Mouse (Mus musculus): ENCODE measurements around the gene Amh. TPM values are rescaled to one million over a fixed set of nuclear protein-coding genes. Genes with fewer than 3 reads are reported as not detected.
"Not testable (repeated sequence)": the region's sequence is repeated elsewhere in the genome, so short reads cannot be mapped to it uniquely, and the experiment has no call there.

Gene Amh
- total RNA-seq, 4 experiments from 2014 or later = 2.4 to 4.0 (median 3.0) TPM

DNA sequence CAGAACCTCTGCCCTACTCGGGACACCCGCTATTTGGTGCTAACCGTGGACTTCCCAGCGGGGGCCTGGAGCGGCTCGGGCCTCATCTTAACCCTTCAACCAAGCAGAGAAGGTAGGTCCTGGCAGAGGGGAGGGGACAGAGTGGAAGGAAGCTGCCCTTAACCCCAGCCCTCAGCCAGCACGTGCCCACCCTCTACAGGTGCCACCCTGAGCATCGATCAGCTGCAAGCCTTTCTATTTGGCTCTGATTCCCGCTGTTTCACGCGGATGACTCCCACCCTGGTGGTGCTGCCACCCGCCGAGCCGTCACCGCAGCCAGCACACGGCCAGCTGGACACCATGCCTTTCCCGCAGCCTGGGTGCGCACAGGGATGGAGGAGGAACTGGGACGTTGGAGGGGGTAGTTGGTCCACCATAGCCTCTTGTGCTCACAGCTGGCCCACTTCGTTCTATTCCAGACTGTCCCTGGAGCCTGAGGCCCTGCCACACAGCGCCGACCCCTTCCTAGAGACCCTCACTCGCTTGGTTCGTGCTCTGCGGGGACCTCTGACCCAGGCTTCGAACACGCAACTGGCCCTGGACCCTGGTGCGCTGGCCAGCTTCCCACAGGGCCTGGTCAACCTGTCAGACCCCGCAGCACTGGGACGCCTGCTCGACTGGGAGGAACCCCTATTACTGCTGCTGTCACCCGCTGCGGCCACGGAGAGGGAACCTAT lies 1.5 kb downstream of the Amh start:
- DNase-seq (ENCODE audit: low spot score in 2 of 2) = no peak

- peak; percentile 88 to 89 for DNase-seq (ENCODE audit: low spot score in 2 of 2)
These were observed 2.1 kb downstream of the Amh start for GRCm38 (mm10) chr10:80807057-80807627.

GRCm38 (mm10) chr10:80808099-80808984 lies 3.3 kb downstream of the Amh start:
- no peak for DNase-seq (ENCODE audit: low spot score in 2 of 2)

- no peak for DNase-seq (ENCODE audit: low spot score in 2 of 2)
These were observed 4.1 kb downstream of the Amh start for GRCm38 (mm10) chr10:80808985-80809632.

- DNase-seq (ENCODE audit: low spot score in 2 of 2) = no peak
These were observed 5.0 kb downstream of the Amh start for GRCm38 (mm10) chr10:80810084-80810483.

DNA sequence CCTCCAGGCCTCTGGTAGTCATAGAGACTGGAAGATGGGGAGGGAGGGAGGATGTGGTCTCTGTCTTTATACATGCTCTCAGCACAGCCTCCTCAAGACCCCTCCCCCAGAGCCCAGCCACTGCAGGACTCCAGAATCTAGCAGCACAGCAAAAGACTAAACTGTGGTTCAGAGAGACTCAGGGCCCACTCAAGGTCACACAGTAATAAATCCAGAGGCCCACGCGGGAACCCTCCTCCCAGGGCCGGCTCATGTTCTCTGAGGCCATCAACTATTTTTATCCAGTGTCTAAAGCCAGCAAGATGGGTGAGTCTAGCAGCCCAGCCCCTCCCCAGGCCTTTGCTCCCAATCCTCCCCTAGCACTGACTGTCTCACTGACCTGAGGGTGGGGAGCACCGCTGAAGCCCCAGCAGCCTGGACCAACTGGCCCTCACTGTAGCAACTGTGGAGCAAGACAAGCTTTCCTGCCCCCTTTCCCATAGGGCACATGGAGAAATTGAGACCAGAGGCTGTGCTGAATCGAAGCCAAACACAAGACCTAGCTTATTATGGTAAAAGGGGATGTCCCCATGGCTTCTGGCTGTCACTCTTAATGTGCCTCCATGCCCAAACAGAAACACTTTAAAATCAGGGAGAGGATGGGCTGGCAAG lies 7.5 kb downstream of the Amh start:
- DNase-seq (ENCODE audit: low spot score in 2 of 2) = no peak

- DNase-seq (ENCODE audit: low spot score in 2 of 2) = no peak
These were observed 8.3 kb downstream of the Amh start, which contains the start of gene Jsrp1 for GRCm38 (mm10) chr10:80813366-80813765. TSS of gene Jsrp1 (minus strand) at chr10:80813498.

GRCm38 (mm10) chr10:80814800-80815199 lies 9.8 kb downstream of the Amh start:
- DNase-seq (ENCODE audit: low spot score in 2 of 2) = no peak

GRCm38 (mm10) chr10:80816303-80816702 lies 11.3 kb downstream of the Amh start:
- DNase-seq (ENCODE audit: low spot score in 2 of 2) = not testable (repeated sequence)

DNA sequence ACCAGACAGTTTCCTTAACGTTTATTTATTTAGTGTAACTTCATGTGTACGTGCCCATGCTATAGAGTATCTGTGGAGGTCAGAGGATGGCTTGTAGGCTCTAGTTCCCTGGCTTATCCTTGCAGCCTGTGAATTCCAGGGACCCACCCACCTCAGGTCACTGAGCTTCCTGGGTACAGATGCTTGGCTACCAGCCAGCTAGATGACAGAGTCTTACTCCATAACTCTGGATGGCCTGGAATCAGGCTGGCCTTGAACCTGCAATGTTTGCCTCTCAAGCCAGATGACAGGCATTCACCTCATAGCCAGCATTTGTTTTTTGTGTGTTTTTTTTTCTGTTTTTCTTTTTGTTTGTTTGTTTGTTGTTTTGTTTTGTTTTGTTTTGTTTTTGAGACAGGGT lies 12.1 kb downstream of the Amh start:
- no peak for DNase-seq (ENCODE audit: low spot score in 2 of 2)

GRCm38 (mm10) chr10:80817955-80818354 lies 12.9 kb downstream of the Amh start:
- not testable (repeated sequence) for DNase-seq (ENCODE audit: low spot score in 2 of 2)

DNA sequence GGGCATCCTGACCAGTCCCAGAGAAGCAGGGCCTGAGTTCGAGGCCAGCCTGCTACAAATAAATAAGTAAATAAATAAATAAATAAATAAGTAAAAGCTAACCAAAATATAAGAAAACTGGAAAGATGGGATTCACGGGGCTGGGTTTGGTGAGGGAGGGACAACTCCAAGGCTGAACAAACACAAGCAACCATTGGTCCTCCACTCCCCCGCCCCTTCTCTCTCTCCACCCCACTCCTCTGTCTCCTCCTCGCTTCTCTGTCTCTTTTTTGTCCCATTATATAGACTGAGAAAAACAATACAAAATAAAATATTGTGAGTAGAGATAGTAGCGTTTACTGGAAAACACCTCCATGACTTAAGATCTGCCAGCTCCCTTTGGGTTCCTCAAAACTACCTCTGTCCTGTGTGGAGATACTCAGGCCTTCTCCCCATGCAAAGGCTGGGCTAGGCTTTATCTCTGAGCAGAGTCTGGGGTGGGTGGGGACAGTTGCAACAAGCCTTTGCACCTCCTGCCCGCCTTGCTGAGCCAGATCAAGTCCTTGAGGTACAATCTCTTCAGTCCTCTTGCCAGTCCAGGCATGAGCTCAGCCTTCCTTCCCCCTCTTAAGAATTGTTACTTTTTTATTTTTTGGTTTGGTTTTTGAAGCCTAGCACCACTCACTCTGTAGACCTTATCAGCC lies 13.7 kb downstream of the Amh start:
- no peak for DNase-seq (ENCODE audit: low spot score in 2 of 2)

- DNase-seq (ENCODE audit: low spot score in 2 of 2) = no peak
These were observed 14.4 kb downstream of the Amh start for GRCm38 (mm10) chr10:80819406-80819805.

- no peak for DNase-seq (ENCODE audit: low spot score in 2 of 2)
These were observed 16.9 kb downstream of the Amh start for GRCm38 (mm10) chr10:80821991-80822390.

DNA sequence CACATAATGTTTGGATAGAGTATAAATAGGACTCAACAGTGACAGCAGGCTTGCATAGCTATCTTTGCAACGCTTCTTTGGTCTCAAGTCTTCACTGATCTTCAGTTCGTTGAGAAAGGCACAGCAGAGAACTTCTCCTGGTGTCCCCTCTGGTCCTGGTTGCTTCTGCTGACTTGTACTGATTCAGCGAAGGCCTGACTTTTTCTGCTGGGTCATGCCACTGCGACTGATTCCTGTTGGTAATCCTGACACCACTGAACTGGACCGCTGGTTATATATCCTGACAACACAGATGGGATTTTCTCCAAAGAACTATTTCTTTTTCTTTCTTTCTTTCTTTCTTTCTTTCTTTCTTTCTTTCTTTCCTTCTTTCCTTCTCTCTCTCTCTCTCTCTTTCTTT lies 17.5 kb downstream of the Amh start:
- DNase-seq (ENCODE audit: low spot score in 2 of 2) = no peak

DNA sequence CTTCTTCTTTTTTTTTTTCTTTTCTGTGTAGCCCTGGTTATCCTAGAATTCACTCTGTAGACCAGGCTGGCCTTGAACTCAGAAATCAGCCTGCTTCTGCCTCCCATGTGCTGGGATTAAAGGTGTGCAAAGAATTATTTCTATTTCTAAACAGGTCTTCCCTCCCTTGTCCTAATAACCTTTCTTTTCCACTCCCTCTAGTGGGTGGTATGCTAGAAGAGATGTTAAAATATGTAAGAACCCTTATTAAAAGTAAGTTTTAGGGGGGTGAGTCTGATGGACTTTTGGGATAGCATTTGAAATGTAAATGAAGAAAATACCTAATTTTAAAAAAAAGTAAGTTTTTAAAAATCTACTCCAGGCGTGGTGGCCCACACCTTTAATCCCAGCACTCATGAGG lies 18.3 kb downstream of the Amh start:
- DNase-seq (ENCODE audit: low spot score in 2 of 2) = no peak

GRCm38 (mm10) chr10:80823847-80824643 lies 19.0 kb downstream of the Amh start:
- DNase-seq (ENCODE audit: low spot score in 2 of 2) = no peak

GRCm38 (mm10) chr10:80824827-80825226 lies 19.8 kb downstream of the Amh start:
- DNase-seq (ENCODE audit: low spot score in 2 of 2) = no peak

DNA sequence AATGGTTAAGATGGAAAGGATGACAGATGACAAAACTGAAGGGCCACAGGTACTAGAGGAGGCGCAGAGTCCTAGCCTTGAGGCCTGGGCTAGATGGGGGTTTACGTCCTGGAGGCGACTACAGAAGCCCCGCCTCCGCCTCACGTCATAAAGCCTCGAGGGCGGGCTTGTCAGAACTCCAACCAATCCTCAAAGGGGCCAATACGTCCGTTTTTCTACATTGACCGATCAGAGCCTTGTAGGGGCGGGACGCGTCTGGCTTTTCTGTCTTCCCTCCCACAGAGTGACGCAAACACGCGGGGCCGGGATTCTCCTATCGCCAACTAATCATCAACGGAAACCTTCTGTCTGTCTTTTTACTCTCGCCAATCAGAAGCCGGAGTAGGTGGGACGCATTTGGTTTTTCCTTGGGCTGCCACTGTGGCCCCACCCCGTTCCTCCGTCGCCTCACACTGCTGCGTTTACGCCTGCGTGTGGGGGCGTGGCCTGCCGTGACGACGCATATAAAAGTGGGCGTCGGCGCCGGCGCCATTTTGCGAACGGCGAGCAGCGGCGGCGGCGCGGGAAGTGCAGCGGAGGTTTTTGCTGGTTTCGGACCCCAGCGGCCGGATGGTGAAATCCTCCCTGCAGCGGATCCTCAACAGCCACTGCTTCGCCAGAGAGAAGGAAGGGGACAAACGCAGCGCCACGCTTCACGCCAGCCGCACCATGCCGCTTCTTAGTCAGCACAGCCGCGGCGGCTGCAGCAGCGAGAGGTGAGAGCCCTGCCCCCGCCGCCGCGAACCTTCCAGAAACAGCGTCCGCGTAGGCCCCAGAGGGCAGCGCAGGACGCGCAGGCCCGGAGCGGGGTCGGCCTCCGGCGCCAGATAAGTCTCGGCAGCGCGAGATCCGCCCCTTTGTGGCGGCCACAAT lies 21.4 kb downstream of the Amh start, which contains the start of gene Oaz1:
TSS of gene Oaz1 (plus strand) at position 506 of the 912 bp plus-strand sequence.
- DNase-seq (ENCODE audit: low spot score in 2 of 2) = peak; percentile 100
